20 mouse cellular contexts compared by ENCODE assay signal in the genomic region with DNA sequence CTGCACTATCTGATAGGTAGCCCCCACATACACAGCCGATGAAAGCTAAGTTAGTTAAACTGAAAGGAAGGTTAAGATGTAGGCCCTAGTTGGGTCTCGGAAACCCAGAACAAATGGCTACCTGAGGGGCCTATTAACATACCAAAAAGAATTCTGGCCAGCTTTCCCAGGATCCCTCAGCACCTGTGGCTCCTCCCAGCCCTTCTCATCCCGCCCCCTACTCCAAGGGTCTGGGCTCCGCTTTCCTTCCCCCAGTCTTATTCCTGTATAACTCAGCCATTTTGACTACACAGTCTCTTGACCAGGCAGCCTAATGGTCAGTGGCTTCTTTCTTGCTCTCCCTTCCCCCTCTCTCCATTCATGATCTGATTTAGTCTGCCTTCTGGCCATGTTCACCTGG. TPM values are rescaled to one million over a fixed set of nuclear protein-coding genes. Genes with fewer than 3 reads are reported as not detected.
"Had no signal": no experiment of that assay in that cellular context is flagged by ENCODE, and none has a peak within 500 bp of the region (broad histone marks: within the 10 kb centered on the region; RNA-seq: fewer than 3 reads in every experiment).

No protein-coding gene starts in this region.

- H3K4me2 ChIP-seq: lung, embryonic 15.5 days; midbrain, embryonic 12.5 days; midbrain, embryonic 15.5 days; neural tube, embryonic 12.5 days; stomach, embryonic 15.5 days had no signal

- H3K4me1 ChIP-seq: megakaryocyte, embryonic 14.5 days; midbrain, embryonic 15.5 days; stomach, embryonic 15.5 days had no signal

- H3K9ac ChIP-seq: lung, embryonic 15.5 days; midbrain, embryonic 12.5 days; midbrain, embryonic 15.5 days; neural tube, embryonic 12.5 days; stomach, embryonic 15.5 days had no signal

- H3K27me3 ChIP-seq: lung, embryonic 15.5 days; midbrain, embryonic 12.5 days; midbrain, embryonic 15.5 days; neural tube, embryonic 12.5 days; stomach, embryonic 15.5 days had no signal

- DNase-seq: lung, adult 2 months; lung, postnatal 14 days; lung, postnatal 36 days; right cerebral cortex, postnatal 14 days; thymus, adult 18-20 months; thymus, postnatal 14 days; thymus, postnatal 36 days had no signal

- ATAC-seq: lung, postnatal 0 days; midbrain, embryonic 15.5 days had no signal

- H3K27ac ChIP-seq: lung, embryonic 15.5 days; macrophage; midbrain, embryonic 12.5 days; midbrain, embryonic 15.5 days; neural tube, embryonic 12.5 days; stomach, embryonic 15.5 days; stomach, postnatal 0 days had no signal

- H3K4me3 ChIP-seq: lung, embryonic 15.5 days; megakaryocyte, embryonic 14.5 days; midbrain, embryonic 12.5 days; midbrain, embryonic 15.5 days; neural tube, embryonic 12.5 days; stomach, embryonic 15.5 days had no signal

- H3K9me3 ChIP-seq: lung, embryonic 15.5 days; megakaryocyte, embryonic 14.5 days; midbrain, embryonic 12.5 days; midbrain, embryonic 15.5 days; neural tube, embryonic 12.5 days; stomach, embryonic 15.5 days had no signal

- H3K36me3 ChIP-seq: lung, embryonic 15.5 days; midbrain, embryonic 12.5 days; midbrain, embryonic 15.5 days; neural tube, embryonic 12.5 days; stomach, embryonic 15.5 days had no signal

RNA-seq across cellular contexts. Expression of gene Fam19a4, which starts 13.7 kb away (rescaled TPM):
- total RNA-seq: monocyte, adult 5-6 weeks; neutrophil, adult 5-6 weeks had no signal
- polyA plus RNA-seq: liver, embryonic 16.5 days; macrophage; spleen, adult 2 months had no signal
